Mouse (Mus musculus): ENCODE measurements around the gene Tagap.
A peak's percentile ranks its signal among the peaks of the same experiment; 100 is the strongest.
"Not testable (repeated sequence)": the region's sequence is repeated elsewhere in the genome, so short reads cannot be mapped to it uniquely, and the experiment has no call there.

Gene Tagap

GRCm38 (mm10) chr17:7916782-7917574 is 8.8 kb upstream of the Tagap start:
- no peak for DNase-seq

DNA sequence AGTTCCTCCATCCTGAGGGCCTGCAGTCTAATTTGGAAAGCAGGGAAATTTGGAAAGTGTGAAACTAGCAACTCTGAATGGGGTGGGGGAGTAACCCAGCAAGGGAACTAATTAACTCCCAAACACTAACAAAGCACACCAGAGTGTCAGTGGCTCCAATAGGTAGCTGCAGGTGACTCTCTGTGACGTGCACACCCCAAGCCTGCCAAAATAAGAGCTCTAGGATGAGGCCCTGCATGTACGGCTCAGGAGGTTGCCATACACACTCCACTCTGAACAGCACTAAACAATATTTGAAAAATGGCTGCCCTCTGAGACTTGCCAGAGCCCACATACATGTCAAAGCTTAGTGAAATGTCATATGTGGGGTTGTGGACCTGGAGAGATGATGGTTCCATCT is 7.4 kb upstream of the Tagap start:
- DNase-seq = no peak

- DNase-seq = no peak
These were observed 6.6 kb upstream of the Tagap start for GRCm38 (mm10) chr17:7919209-7919608.

DNA sequence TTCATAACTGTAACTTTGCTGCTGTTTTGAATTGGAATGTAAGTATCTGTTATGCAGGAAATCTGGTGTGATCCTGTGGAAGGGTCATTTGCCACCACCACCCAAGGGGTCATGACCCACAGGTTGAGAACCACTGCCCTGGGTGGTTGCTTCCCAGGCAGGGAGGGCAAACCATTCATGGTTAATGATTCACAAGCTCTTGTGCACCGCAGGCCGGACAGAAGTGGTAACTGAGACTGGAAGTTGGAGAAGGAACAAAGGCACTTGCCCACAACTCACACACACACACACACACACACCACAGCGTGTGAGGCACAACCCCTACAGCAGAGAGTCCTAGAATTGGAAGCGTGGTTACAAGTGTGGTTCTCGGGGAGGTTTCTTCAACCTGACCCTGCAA is 3.2 kb upstream of the Tagap start:
- no peak for DNase-seq

DNA sequence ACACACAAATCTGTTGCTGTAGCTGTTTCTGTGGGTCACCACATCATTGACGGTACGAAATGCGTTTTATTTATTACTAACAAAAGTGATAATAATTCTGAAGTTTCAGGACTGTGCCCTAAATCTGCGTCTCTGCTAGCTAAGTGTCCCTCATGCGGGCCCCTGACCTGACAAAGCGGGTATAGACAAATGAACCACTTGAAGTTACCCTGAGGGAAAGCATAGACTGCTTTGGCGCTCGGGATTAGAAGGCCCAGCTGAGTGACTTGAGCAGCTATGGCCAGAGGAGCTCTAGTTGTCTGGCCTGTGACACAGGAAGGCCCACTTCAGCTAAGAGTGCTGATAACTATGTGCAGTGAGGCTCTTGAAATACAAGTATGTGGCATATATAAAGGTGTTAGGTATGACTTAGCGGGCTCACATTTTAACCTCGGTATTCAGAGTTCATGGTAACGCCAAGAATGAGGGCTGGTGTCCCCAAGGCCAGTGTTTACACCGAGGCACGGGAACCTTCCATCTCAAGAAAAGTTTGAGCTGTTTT is 1.5 kb upstream of the Tagap start:
- no peak for DNase-seq

GRCm38 (mm10) chr17:7927582-7928535 is 2.1 kb downstream of the Tagap start:
- DNase-seq = peak; percentile 37

DNA sequence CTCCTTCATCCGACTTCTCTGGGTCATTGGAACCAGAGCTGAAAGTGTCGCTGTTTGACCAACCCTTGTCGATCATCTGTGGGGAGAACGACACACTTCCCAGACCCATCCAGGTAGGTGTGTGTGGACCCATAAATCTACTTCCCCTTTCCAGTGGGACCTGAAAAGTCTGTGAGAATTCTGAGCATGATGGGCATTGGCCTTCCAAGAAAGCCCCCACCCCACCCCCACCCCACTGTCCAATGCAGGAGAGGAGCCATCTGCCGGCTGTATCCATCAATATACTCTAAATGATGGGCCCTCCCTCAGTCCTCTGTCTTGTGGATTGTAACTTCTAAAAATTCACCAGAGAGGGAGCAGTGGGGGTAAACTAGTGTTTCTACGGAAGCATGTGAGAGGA is 2.9 kb downstream of the Tagap start:
- DNase-seq = no peak

DNA sequence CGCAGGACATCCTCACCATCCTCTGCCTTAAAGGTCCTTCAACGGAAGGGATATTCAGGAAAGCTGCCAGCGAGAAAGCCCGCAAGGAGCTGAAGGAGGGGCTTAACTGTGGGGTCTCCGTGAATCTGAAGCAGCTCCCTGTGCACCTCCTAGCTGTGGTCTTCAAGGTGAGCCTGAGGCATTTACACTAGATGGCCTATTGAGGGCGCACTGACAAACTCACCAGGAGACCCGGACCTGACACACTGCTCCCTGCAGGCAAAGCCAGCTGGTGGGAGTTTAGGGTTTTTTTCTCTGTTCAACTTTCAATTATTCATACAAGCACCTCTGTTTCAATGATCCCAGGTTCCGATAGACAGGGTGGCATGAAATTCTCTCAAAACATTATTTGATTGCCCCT is 3.5 kb downstream of the Tagap start:
- DNase-seq = no peak

- no peak for DNase-seq
These were observed 5.5 kb downstream of the Tagap start for GRCm38 (mm10) chr17:7931096-7931990.

- not testable (repeated sequence) for DNase-seq
These were observed 6.3 kb downstream of the Tagap start for GRCm38 (mm10) chr17:7932121-7932520.

DNA sequence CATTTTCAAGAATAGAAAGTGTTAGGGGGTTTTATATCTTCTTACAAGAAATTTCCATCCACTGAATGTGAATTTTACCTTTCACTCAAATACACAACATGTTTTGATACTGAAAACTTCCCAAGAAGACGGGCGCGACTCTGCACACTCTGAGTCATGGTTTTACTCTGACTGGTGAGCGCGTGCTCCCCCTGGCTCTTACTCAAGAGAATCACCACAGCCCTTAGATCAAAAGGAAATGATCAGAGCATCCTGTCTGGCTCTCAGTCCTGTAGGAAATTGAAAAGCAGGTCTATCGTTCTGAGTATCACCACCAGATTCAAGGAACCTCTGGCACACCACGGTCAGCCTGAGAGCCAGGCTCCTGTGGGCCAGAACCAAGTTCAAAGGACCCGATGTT is 13.8 kb downstream of the Tagap start:
- peak; percentile 42 for DNase-seq

GRCm38 (mm10) chr17:7945117-7946052 is 19.6 kb downstream of the Tagap start, which contains the start of gene Rsph3a:
Gene Rsph3a, plus strand, starts transcription at chr17:7945614.
- peak; percentile 83 for DNase-seq

DNA sequence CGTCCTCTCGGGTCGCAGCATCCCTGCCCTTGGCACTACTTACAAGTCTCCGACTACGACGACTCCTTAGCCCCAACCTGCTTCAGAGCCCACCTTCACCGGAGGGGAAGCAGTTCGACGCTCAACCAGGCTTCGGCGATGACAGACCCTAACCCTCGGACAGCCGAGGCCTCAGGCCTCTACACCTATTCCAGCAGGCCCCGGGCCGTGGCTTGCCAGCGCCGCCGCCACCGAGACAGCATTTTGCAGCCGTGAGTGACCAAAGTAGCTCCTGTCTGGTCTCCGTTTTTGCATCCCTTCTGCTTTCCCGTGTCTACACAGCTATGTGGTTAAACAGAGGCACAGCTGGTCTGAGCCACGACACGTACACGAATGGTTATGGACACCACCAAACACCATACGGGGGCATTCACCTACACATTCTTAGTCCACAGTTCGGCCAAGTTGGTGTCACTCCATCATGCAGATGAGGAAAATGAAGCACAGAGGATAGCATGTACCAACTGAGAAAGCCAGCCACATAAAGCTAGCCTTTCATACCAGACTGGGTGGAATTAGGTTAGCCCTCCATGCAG is 20.3 kb downstream of the Tagap start:
- not testable (repeated sequence) for DNase-seq

- DNase-seq = not testable (repeated sequence)
These were observed 25.5 kb downstream of the Tagap start for GRCm38 (mm10) chr17:7951333-7951732.

- DNase-seq = not testable (repeated sequence)
These were observed 31.4 kb downstream of the Tagap start for GRCm38 (mm10) chr17:7957242-7957641.

GRCm38 (mm10) chr17:7963333-7963732 is 37.5 kb downstream of the Tagap start:
- DNase-seq = not testable (repeated sequence)

DNA sequence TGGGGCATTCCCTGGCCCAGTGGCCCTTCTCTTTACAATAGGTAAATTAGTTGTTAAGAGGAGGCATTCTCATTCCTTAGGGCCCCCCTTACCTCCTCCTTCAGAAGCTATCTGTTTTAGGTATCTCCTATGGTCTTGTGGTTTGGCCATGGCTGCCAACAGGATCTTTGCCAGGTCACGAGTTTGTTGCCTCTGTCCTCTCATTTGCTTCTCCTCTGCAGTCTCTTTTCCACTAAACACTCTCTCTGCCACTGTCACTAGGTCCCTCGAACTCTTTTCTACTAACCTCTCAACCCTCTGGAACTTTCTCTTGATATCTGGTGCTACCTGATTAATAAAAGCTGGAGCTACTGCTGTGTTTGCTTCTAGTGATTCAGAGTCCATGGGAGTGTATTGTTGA is 38.6 kb downstream of the Tagap start:
- DNase-seq = not testable (repeated sequence)

- not testable (repeated sequence) for DNase-seq
These were observed 42.7 kb downstream of the Tagap start for GRCm38 (mm10) chr17:7968490-7968889.

DNA sequence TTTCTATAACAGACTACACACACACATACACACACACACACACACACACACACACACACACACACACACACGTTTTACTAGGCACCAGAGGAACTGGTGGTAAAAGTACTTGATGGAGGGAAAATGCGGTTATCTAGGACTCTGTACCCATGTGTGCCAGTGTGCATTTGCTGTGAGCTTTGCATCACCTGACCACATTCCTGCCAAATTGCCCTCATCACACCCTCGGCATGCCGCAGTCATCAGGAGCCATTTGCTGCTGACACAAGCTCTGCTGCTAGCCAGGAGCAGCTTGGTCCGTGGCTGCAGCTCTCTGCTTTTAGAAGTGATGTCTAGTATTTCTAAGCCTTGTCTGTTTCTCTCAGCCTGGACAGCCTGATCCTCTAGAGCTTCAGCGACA is 44.0 kb downstream of the Tagap start:
- DNase-seq = not testable (repeated sequence)

DNA sequence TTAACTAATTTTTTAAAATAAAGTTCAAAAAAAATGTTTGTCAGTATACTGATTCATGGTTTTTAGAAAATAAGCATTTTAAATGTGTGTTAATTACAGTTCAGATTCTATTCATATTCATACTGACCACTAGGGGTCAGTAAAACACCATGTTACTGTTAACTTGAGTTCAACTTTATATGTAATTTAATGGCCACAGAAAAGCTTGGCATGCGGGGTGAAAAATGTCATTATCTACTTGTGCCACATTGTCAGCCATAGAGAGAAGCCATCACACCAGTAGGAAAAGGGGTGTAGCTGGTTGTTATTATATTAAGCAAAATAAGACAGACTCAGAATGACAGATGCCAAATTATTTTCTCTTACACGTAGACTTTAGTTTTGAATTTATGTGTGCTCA is 57.7 kb downstream of the Tagap start:
- DNase-seq = not testable (repeated sequence)

Measured in right cerebral cortex, postnatal 25 days (tissue).